Mouse (Mus musculus) kidney, embryonic 16.5 days (tissue): ENCODE data around the gene Zfp74. TPM values are rescaled to one million over a fixed set of nuclear protein-coding genes. Genes with fewer than 3 reads are reported as not detected.
A peak's percentile ranks its signal among the peaks of the same experiment; 100 is the strongest.

Source experiments
- ATAC-seq: fragments of 200-750 bp; cut with Nextera tagmentation; 2 replicates; pipeline ENCODE4 v1.8.0; 2017; ENCODE audit warnings: moderate TSS enrichment; ENCODE audit not compliant: low FRiP score, low TSS enrichment
- H3K27ac ChIP-seq: fragments of 300-500 bp; sonication (generic); 2 replicates; pipeline ENCODE4 v1.5.1; 2014; ENCODE audit warnings: low read length
- H3K27me3 ChIP-seq: fragments of 300-500 bp; sonication (generic); 2 replicates; pipeline ENCODE4 v1.6.1; 2014; ENCODE audit warnings: low read length, control low read depth, mixed read lengths; ENCODE audit not compliant: insufficient read depth
- H3K36me3 ChIP-seq: fragments of 300-500 bp; sonication (generic); 2 replicates; pipeline ENCODE4 v1.6.1; 2014; ENCODE audit warnings: low read length, control low read depth, mixed read lengths; ENCODE audit not compliant: insufficient read depth
- H3K4me1 ChIP-seq: fragments of 300-500 bp; sonication (generic); 2 replicates; pipeline ENCODE4 v1.6.1; 2014; ENCODE audit warnings: low read length, control low read depth, mixed read lengths; ENCODE audit not compliant: insufficient read depth
- H3K4me2 ChIP-seq: fragments of 300-500 bp; sonication (generic); replicated peaks from 2 replicates; pipeline ENCODE4 v1.6.1; 2014; ENCODE audit warnings: low read depth, low read length
- H3K4me3 ChIP-seq: fragments of 300-500 bp; sonication (generic); 2 replicates; pipeline ENCODE4 v1.5.1; 2014; ENCODE audit warnings: mild to moderate bottlenecking, low read length
- H3K9ac ChIP-seq: fragments of 300-500 bp; sonication (generic); replicated peaks from 2 replicates; pipeline ENCODE4 v1.6.1; 2014; ENCODE audit warnings: low read length
- H3K9me3 ChIP-seq: fragments of 300-500 bp; sonication (generic); 2 replicates; pipeline ENCODE4 v1.6.1; 2016; ENCODE audit warnings: low read length, control low read depth
- WGBS: fragments of 180-500 bp; shearing (Covaris S2); extraction: QIAGEN DNeasy Blood & Tissue Kit; methylation state at CpG from one replicate; pipeline ENCODE4 v1.1.7; 2014; 5-methylcytosine and 5-hydroxymethylcytosine counted together
- polyA plus RNA-seq: library from polyadenylated mRNA; unstranded; fragments of >200 nt; fragmentation: Nextera tagmentation; extraction: Ambion mirVana; gene quantifications from 2 replicates; pipeline ENCODE4 v1.2.1, GENCODE M21; 2015

Zfp74 gene
- 11.4 and 14.2 TPM in 2 replicates for polyA plus RNA-seq

- H3K9me3 ChIP-seq, result no peaks in the 10 kb centered on the region
Observed at GRCm38 (mm10) chr7:29953513-29954401, at the start of gene Zfp74. Zfp74 (minus strand) TSS chr7:29954089.

GRCm38 (mm10) chr7:30000601-30001000, 46.7 kb upstream of the Zfp74 start:
- no peak overlapping the region for H3K4me3 ChIP-seq
- no peak overlapping the region for H3K9ac ChIP-seq
- H3K36me3 ChIP-seq, result peaks cover 38% of the 10 kb centered on the region
- H3K4me1 ChIP-seq, result no peaks in the 10 kb centered on the region
- no peaks in the 10 kb centered on the region for H3K27me3 ChIP-seq
- no peak overlapping the region for H3K4me2 ChIP-seq
- WGBS, result 72% methylated on average over 5 of the region's 5 CpGs
- H3K27ac ChIP-seq, result no peak overlapping the region
- ATAC-seq, result no peak
- H3K9me3 ChIP-seq, result no peaks in the 10 kb centered on the region

More at GRCm38 (mm10) chr7:29953513-29954401, at the start of gene Zfp74:
- peak within 1 kb of the TSS; percentile 83 for H3K9ac ChIP-seq
- ATAC-seq, result peak; percentile 94
- under 1% methylated on average over 51 of the region's 52 CpGs for WGBS
- peak within 1 kb of the TSS; percentile 96 for H3K27ac ChIP-seq
- H3K4me2 ChIP-seq, result peak within 1 kb of the TSS; percentile 74
- H3K36me3 ChIP-seq, result peaks cover 4% of the 10 kb centered on the region
- H3K27me3 ChIP-seq, result no peaks in the 10 kb centered on the region
- peaks cover 8% of the 10 kb centered on the region; the same call in 1 of the 2 replicates for H3K4me1 ChIP-seq
- H3K4me3 ChIP-seq, result peak within 1 kb of the TSS; percentile 69

GRCm38 (mm10) chr7:29995134-29995533, 41.2 kb upstream of the Zfp74 start:
- WGBS, result 94% methylated on average over 8 of the region's 8 CpGs
- ATAC-seq, result no peak
- Histone ChIP-seq H3K4me3 (no peak overlapping the region), H3K9ac (no peak overlapping the region), H3K4me2 (no peak overlapping the region), H3K27ac (no peak overlapping the region), H3K36me3 (peaks cover 62% of the 10 kb centered on the region), H3K27me3 (no peaks in the 10 kb centered on the region), H3K4me1 (no peaks in the 10 kb centered on the region), H3K9me3 (no peaks in the 10 kb centered on the region)

GRCm38 (mm10) chr7:29993340-29993739, 39.5 kb upstream of the Zfp74 start:
- Histone ChIP-seq H3K27ac (no peak overlapping the region), H3K4me2 (no peak overlapping the region), H3K4me1 (no peaks in the 10 kb centered on the region), H3K36me3 (peaks cover 57% of the 10 kb centered on the region), H3K4me3 (no peak overlapping the region), H3K27me3 (no peaks in the 10 kb centered on the region), H3K9me3 (no peaks in the 10 kb centered on the region), H3K9ac (no peak overlapping the region)
- 98% methylated on average over 9 of the region's 9 CpGs for WGBS
- ATAC-seq, result no peak

GRCm38 (mm10) chr7:29992698-29993097, 38.8 kb upstream of the Zfp74 start:
- H3K4me2 ChIP-seq, result no peak overlapping the region
- H3K9ac ChIP-seq, result no peak overlapping the region
- H3K9me3 ChIP-seq, result no peaks in the 10 kb centered on the region
- no peak overlapping the region for H3K4me3 ChIP-seq
- WGBS, result 92% methylated on average over 8 of the region's 8 CpGs
- ATAC-seq, result no peak
- H3K36me3 ChIP-seq, result peaks cover 55% of the 10 kb centered on the region
- H3K27me3 ChIP-seq, result no peaks in the 10 kb centered on the region
- no peaks in the 10 kb centered on the region for H3K4me1 ChIP-seq
- H3K27ac ChIP-seq, result no peak overlapping the region

GRCm38 (mm10) chr7:29989031-29989430, 35.1 kb upstream of the Zfp74 start:
- Histone ChIP-seq H3K4me2 (no peak overlapping the region), H3K27me3 (no peaks in the 10 kb centered on the region), H3K27ac (no peak overlapping the region), H3K4me1 (peaks cover 6% of the 10 kb centered on the region), H3K4me3 (no peak overlapping the region), H3K9ac (no peak overlapping the region), H3K9me3 (no peaks in the 10 kb centered on the region), H3K36me3 (peaks cover 48% of the 10 kb centered on the region)
- ATAC-seq, result no peak
- WGBS, result 87% methylated on average over 11 of the region's 11 CpGs

- H3K27me3 ChIP-seq, result no peaks in the 10 kb centered on the region
- H3K4me1 ChIP-seq, result peaks cover 11% of the 10 kb centered on the region
- no peaks in the 10 kb centered on the region for H3K9me3 ChIP-seq
- peaks cover 36% of the 10 kb centered on the region for H3K36me3 ChIP-seq
- no peak overlapping the region for H3K9ac ChIP-seq
- 90% methylated on average over 5 of the region's 5 CpGs for WGBS
- no peak for ATAC-seq
- H3K4me2 ChIP-seq, result no peak overlapping the region
- no peak overlapping the region for H3K27ac ChIP-seq
- no peak overlapping the region for H3K4me3 ChIP-seq
Observed at GRCm38 (mm10) chr7:29987551-29987950, 33.7 kb upstream of the Zfp74 start.

GRCm38 (mm10) chr7:29986101-29986500, 32.2 kb upstream of the Zfp74 start:
- 84% methylated on average over 8 of the region's 8 CpGs for WGBS
- Histone ChIP-seq H3K4me1 (peaks cover 18% of the 10 kb centered on the region), H3K36me3 (peaks cover 30% of the 10 kb centered on the region), H3K9ac (no peak overlapping the region), H3K9me3 (no peaks in the 10 kb centered on the region), H3K4me2 (no peak overlapping the region), H3K4me3 (no peak overlapping the region), H3K27ac (no peak overlapping the region), H3K27me3 (no peaks in the 10 kb centered on the region)
- no peak for ATAC-seq

GRCm38 (mm10) chr7:29983690-29984380, 29.9 kb upstream of the Zfp74 start, which contains the start of gene Zfp568:
Zfp568 (plus strand) TSS chr7:29983955.
- Histone ChIP-seq H3K4me3 (peak within 1 kb of the TSS; percentile 88), H3K36me3 (peaks cover 22% of the 10 kb centered on the region), H3K27me3 (no peaks in the 10 kb centered on the region), H3K9ac (peak within 1 kb of the TSS; percentile 81), H3K4me2 (peak within 1 kb of the TSS; percentile 73), H3K27ac (peak within 1 kb of the TSS; percentile 96), H3K4me1 (peaks cover 19% of the 10 kb centered on the region), H3K9me3 (0 out of 2 replicates have a peak, but pooled peaks cover 2% of the 10 kb centered on the region)
- ATAC-seq, result peak; percentile 97
- 0% methylated on average over 61 of the region's 62 CpGs for WGBS
